Mouse (Mus musculus) liver, embryonic 15.5 days (tissue): ENCODE results near the gene Znrf3. TPM values are rescaled to one million over a fixed set of nuclear protein-coding genes. Genes with fewer than 3 reads are reported as not detected.

Experiments used
- ATAC-seq: fragments of 200-750 bp; cut with Nextera tagmentation; 2 replicates; pipeline ENCODE4 v1.8.0; 2017; ENCODE audit warnings: moderate number of reproducible peaks, mild to moderate bottlenecking, moderate library complexity; ENCODE audit not compliant: insufficient read depth
- H3K27ac ChIP-seq: fragments of 300-500 bp; sonication (generic); replicated peaks from 2 replicates; pipeline ENCODE4 v1.5.1; 2015; ENCODE audit warnings: mild to moderate bottlenecking, inconsistent platforms
- H3K27me3 ChIP-seq: fragments of 300-500 bp; sonication (generic); 2 replicates; pipeline ENCODE4 v1.6.1; 2015; ENCODE audit warnings: mild to moderate bottlenecking, inconsistent platforms
- H3K36me3 ChIP-seq: fragments of 300-500 bp; sonication (generic); replicated peaks from 2 replicates; pipeline ENCODE4 v1.6.1; 2015; ENCODE audit warnings: moderate library complexity, mild to moderate bottlenecking, inconsistent platforms
- H3K4me1 ChIP-seq: fragments of 300-500 bp; sonication (generic); replicated peaks from 2 replicates; pipeline ENCODE4 v1.6.1; 2015; ENCODE audit warnings: inconsistent platforms
- H3K4me2 ChIP-seq: fragments of 300-500 bp; sonication (generic); 2 replicates; pipeline ENCODE4 v1.6.1; 2015; ENCODE audit warnings: moderate library complexity, mild to moderate bottlenecking, inconsistent platforms
- H3K4me3 ChIP-seq: fragments of 300-500 bp; sonication (generic); replicated peaks from 2 replicates; pipeline ENCODE4 v1.5.1; 2015; ENCODE audit warnings: mild to moderate bottlenecking, inconsistent platforms
- H3K9ac ChIP-seq: fragments of 300-500 bp; sonication (generic); 2 replicates; pipeline ENCODE4 v1.6.1; 2015; ENCODE audit warnings: moderate library complexity, mild to moderate bottlenecking, inconsistent platforms
- H3K9me3 ChIP-seq: fragments of 300-500 bp; sonication (generic); replicated peaks from 2 replicates; pipeline ENCODE4 v1.6.1; 2016; ENCODE audit warnings: inconsistent platforms
- WGBS: fragments of 180-500 bp; shearing (Covaris S2); methylation state at CpG from one replicate; pipeline ENCODE4 v1.1.7; 2015; ENCODE audit warnings: mixed read lengths; ENCODE audit not compliant: insufficient replicate concordance; 5-methylcytosine and 5-hydroxymethylcytosine counted together
- polyA plus RNA-seq: library from polyadenylated mRNA; unstranded; fragments of >200 nt; fragmentation: Nextera tagmentation; extraction: Ambion mirVana; gene quantifications from 2 replicates; pipeline ENCODE4 v1.2.1, GENCODE M21; 2015

Znrf3 gene
- polyA plus RNA-seq, 1 experiment from 2014 or later, result 2.8 TPM

DNA sequence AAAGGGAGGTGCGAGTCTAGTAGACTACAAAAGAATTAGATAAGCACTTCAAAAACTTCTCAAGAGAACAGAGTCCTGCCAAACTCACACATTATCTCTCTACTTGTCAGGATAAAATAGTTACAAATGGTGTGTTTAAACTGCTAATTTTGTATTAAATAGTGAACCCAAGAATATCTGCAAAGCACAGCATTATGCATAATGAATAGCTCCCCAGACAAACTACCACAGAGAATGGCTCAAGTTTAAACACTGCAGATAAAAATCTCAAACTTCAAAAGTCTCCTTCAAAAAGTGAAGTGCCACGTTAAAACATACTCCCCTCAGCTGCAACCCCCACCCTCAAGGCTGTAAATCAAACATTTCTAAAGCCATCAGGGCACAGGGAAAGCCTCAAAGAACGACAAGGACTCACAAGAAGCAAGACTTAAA lies 2.0 kb downstream of the Znrf3 start:
- no peak for ATAC-seq
- WGBS, result 9% methylated on average over 3 of the region's 3 CpGs
- Histone ChIP-seq H3K4me2 (peak overlapping the region; percentile 100), H3K27me3 (peaks cover 36% of the 10 kb centered on the region), H3K36me3 (no peaks in the 10 kb centered on the region), H3K9ac (no peak overlapping the region), H3K4me3 (peak overlapping the region; percentile 75), H3K9me3 (no peaks in the 10 kb centered on the region), H3K4me1 (peaks cover 31% of the 10 kb centered on the region), H3K27ac (no peak overlapping the region)

DNA sequence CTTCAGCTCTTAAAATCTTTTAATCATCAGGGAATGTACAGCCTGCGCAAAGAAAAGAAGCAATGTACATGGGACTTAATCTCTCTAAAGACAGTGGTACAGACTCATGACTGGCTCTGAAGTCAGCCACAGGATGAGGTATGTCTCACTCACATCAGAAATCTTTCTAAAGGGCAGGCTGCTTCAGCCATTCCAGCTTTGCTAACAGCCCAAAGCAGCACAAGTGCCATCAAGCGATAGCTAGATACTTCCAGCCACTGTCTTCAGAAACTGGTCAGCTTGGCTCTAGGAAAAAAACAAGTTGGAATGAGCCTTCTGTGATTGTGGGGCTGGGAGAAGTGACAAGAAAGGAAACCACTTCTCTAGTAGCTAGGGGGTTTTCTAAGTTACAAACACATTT lies 7.0 kb downstream of the Znrf3 start:
- no peaks in the 10 kb centered on the region for H3K9me3 ChIP-seq
- H3K27me3 ChIP-seq, result no peaks in the 10 kb centered on the region
- H3K36me3 ChIP-seq, result no peaks in the 10 kb centered on the region
- no peak overlapping the region for H3K4me3 ChIP-seq
- H3K9ac ChIP-seq, result no peak overlapping the region
- peaks cover 4% of the 10 kb centered on the region; the same call in 1 of the 2 replicates for H3K4me1 ChIP-seq
- H3K27ac ChIP-seq, result no peak overlapping the region
- WGBS, result 75% methylated on average over 2 of the region's 2 CpGs
- H3K4me2 ChIP-seq, result no peak overlapping the region
- no peak for ATAC-seq

DNA sequence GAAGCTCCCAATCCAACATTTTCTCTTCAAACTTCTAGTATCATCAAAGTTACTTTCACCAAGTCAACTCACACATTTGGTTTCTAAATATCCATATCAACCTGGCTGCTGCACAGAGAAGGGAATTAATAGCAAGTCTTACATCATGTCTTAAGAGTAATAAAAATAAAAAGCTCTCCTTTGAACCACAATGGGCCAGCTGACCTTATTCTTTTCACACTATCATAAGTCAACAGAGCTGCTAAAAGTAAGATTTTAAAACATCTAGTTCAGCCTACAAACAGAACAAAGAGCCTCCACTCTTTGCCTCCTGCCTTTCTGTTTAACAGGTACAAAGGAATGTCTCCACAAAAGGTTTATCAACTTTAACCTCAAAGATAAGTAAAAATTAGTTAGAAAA lies 7.7 kb downstream of the Znrf3 start:
- H3K9ac ChIP-seq, result no peak overlapping the region
- no peak overlapping the region for H3K27ac ChIP-seq
- no peaks in the 10 kb centered on the region for H3K27me3 ChIP-seq
- H3K4me3 ChIP-seq, result no peak overlapping the region
- H3K36me3 ChIP-seq, result no peaks in the 10 kb centered on the region
- no peaks in the 10 kb centered on the region for H3K9me3 ChIP-seq
- H3K4me1 ChIP-seq, result peaks cover 3% of the 10 kb centered on the region; the same call in 1 of the 2 replicates
- no peak overlapping the region for H3K4me2 ChIP-seq
- no peak for ATAC-seq

DNA sequence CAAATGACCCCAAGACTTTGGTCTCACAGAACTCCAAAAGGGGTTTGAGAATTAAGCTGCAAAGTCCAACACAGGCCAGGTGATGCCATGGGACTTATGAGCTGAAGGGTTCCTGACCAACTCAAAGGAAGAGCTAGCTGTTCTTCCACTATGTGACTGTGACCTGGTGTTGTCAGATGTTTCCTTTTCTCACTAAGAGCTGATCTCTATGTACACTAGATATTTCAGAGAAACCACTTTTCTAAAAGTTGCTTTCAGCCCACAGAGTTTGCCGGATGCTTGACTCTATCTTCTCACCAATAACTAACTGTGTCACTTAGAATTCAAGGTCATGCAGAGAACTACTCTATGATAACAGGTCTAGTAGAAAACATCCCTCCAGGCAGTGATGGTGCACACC lies 9.2 kb downstream of the Znrf3 start:
- 74% methylated on average over 1 of the region's 1 CpGs for WGBS
- Histone ChIP-seq H3K9me3 (no peaks in the 10 kb centered on the region), H3K4me2 (no peak overlapping the region), H3K27me3 (no peaks in the 10 kb centered on the region), H3K4me1 (0 out of 2 replicates have a peak, but pooled peaks cover 8% of the 10 kb centered on the region), H3K36me3 (no peaks in the 10 kb centered on the region), H3K4me3 (no peak overlapping the region), H3K9ac (no peak overlapping the region), H3K27ac (no peak overlapping the region)
- no peak for ATAC-seq

DNA sequence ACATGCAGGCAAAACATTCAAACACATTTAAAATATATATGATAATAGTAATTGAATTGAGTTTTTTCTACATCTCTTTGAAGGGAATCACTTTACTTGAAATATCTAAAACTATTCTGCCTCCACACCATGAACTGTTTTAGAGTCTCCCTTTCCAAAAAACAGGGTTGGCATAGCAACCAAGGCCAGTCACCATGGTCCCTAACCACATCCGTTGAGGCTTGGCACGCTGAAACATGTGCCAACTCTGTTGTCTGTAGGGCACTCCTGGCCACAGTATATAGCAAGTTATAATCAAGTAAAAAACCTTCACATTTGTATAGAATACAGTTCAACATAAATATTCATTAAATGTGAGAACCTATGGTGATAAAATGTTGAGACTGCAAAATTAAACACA lies 12.3 kb downstream of the Znrf3 start:
- Histone ChIP-seq H3K27ac (no peak overlapping the region), H3K27me3 (no peaks in the 10 kb centered on the region), H3K4me2 (no peak overlapping the region), H3K9me3 (no peaks in the 10 kb centered on the region), H3K4me3 (no peak overlapping the region), H3K36me3 (no peaks in the 10 kb centered on the region), H3K9ac (no peak overlapping the region), H3K4me1 (peaks cover 8% of the 10 kb centered on the region; the same call in 1 of the 2 replicates)
- WGBS, result 51% methylated on average over 2 of the region's 2 CpGs
- ATAC-seq, result no peak

DNA sequence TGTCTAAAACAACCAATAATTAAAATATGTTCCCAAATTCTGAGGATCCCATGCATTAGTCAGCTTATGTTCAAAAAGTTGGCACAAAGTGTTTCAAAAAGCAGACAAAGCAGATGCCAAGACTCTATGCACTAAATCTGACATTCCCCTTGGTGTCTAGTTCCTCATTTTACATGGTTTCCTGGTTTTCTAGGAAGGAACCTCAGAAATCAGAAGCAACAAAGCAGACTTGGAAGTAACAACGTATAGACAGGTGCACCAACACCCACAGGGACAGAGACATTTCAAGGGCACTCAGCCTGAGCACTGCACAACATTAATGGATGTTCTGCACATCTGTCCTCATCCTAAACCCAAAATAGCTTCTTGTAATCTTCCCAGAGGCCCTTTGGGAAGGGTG lies 13.8 kb downstream of the Znrf3 start:
- no peaks in the 10 kb centered on the region for H3K36me3 ChIP-seq
- no peak overlapping the region for H3K27ac ChIP-seq
- no peaks in the 10 kb centered on the region for H3K27me3 ChIP-seq
- no peak overlapping the region for H3K4me2 ChIP-seq
- ATAC-seq, result no peak
- WGBS, result 15% methylated on average over 1 of the region's 1 CpGs
- H3K4me3 ChIP-seq, result no peak overlapping the region
- no peak overlapping the region for H3K9ac ChIP-seq
- H3K9me3 ChIP-seq, result no peaks in the 10 kb centered on the region
- peaks cover 12% of the 10 kb centered on the region for H3K4me1 ChIP-seq

DNA sequence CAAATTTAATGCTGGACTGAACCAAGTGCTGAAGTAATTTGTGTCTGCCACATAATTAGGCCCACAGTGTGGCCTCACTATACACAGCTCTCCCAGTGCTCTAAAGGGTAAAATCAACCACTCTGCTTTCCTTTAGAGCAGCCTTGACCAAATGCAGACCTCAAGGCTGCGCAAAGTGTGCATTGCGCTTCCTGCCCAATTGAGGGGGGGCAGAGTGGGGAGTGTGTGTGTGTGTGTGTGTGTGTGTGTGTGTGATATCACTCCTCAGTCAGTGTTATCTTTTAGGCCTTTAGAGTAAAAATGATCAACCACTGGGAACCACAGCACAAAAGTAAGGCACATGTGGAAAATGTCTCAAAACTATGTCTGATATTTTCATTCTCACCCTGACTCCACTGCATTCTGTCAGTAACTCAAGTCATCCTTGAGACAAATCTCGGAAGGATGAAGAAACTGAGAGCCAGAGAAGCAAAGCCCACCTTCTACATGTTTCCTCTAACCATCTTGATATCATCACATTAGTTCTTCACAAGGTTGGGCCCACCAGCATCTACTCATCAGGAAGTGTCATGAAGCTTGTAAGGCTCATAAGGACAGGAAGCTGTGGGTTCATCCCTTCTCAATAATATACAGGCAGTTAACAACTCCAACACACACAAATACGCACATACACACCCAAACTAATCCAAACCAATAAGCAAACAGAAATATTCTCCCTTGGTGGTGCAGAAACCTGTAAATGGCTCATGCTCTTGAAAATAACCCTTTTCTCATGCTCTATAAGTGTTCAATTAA lies 15.1 kb downstream of the Znrf3 start:
- Histone ChIP-seq H3K4me2 (no peak overlapping the region), H3K4me3 (no peak overlapping the region), H3K9ac (no peak overlapping the region), H3K27ac (no peak overlapping the region), H3K4me1 (peaks cover 12% of the 10 kb centered on the region), H3K36me3 (no peaks in the 10 kb centered on the region), H3K27me3 (no peaks in the 10 kb centered on the region), H3K9me3 (no peaks in the 10 kb centered on the region)
- WGBS, result 56% methylated on average over 4 of the region's 4 CpGs
- no peak for ATAC-seq

DNA sequence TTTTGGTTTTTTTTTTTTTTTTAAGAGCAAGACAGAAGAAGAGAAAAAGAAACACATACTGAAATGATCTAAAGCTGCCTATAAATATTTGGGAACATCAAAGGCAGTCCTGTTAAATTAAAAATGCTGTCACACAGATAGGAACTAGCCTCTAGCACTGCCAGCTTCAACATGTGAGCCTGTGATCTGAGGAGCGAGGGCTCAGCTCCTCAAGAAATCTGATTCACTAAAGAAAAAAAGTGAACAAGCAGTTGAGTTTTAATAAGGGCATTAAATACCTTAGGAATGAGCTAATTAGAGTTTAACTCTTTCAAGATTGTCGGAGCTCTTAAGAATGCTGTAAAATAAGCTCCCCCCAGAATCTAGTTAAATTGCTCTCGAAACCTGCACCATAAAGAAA lies 17.4 kb downstream of the Znrf3 start:
- H3K4me1 ChIP-seq, result peaks cover 26% of the 10 kb centered on the region
- no peak overlapping the region for H3K9ac ChIP-seq
- H3K4me3 ChIP-seq, result no peak overlapping the region
- H3K27me3 ChIP-seq, result no peaks in the 10 kb centered on the region
- no peak overlapping the region for H3K27ac ChIP-seq
- 75% methylated on average over 3 of the region's 3 CpGs for WGBS
- H3K9me3 ChIP-seq, result no peaks in the 10 kb centered on the region
- ATAC-seq, result no peak
- H3K4me2 ChIP-seq, result no peak overlapping the region
- H3K36me3 ChIP-seq, result no peaks in the 10 kb centered on the region

DNA sequence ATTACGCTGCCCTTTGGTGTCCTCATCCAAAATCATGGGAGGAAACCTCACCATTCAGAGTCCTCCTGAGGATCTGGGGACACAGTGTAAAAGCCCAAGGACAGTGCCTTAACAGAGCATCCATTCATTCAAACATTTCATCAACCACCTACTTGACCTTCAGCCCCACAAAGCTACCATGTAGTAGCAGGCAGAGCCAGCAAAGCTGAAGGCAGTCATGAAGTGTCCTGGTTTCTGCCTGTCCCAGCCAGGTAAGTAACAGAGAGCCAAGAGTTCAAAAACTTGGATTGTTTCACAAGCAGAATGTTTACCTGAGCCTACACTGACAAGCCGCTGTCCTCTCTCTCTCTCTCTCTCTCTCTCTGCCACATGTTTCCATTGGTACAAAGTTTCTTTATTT lies 18.3 kb downstream of the Znrf3 start:
- WGBS, result 88% methylated on average over 2 of the region's 2 CpGs
- peaks cover 23% of the 10 kb centered on the region for H3K4me1 ChIP-seq
- H3K4me2 ChIP-seq, result no peak overlapping the region
- peak overlapping the region; percentile 48; the same call in 1 of the 2 replicates for H3K27ac ChIP-seq
- no peak overlapping the region for H3K4me3 ChIP-seq
- ATAC-seq, result peak; percentile 44
- no peaks in the 10 kb centered on the region for H3K27me3 ChIP-seq
- no peak overlapping the region for H3K9ac ChIP-seq
- no peaks in the 10 kb centered on the region for H3K9me3 ChIP-seq
- H3K36me3 ChIP-seq, result no peaks in the 10 kb centered on the region

DNA sequence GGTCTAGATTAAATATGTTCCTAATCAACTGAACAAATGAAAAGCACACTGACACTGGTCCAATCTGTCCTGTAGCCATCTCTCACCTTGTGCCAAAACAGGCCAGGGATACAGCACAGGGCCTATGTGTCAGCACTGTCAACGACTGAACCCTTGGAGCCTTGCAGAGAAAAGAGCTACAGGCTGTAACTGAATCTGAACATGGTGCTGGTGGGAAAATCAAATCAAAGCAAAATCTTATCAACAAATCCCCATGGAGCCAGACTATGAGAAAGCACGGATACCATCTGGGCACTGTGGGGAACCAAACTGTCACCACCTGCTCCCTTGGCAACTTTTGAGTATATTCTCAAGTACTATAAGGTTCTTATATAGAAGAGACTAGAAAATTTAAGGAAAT lies 19.5 kb downstream of the Znrf3 start:
- H3K27me3 ChIP-seq, result no peaks in the 10 kb centered on the region
- 48% methylated on average over 2 of the region's 2 CpGs for WGBS
- no peak for ATAC-seq
- H3K36me3 ChIP-seq, result no peaks in the 10 kb centered on the region
- no peak overlapping the region for H3K4me3 ChIP-seq
- H3K9ac ChIP-seq, result no peak overlapping the region
- peaks cover 23% of the 10 kb centered on the region for H3K4me1 ChIP-seq
- H3K4me2 ChIP-seq, result no peak overlapping the region
- H3K9me3 ChIP-seq, result no peaks in the 10 kb centered on the region
- H3K27ac ChIP-seq, result no peak overlapping the region

DNA sequence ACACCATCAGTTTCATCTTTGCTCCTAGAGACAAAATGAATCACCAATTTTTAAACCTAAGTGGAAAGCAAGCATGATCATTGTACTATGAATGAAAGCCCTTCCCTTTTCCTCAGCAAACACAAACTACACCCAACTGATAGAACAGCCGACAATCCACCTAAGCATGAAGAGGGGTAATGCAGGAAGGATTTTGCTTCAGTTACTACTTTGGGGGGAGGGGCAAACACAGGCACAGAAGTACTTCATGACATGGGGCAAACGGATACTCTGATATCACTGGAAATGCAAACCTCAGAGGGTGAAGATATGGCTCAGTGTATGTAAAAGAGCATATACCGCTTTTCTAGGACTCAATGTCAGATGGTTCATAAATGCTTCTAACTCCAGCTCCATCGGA lies 20.5 kb downstream of the Znrf3 start:
- H3K4me2 ChIP-seq, result no peak overlapping the region
- no peak overlapping the region for H3K4me3 ChIP-seq
- H3K9ac ChIP-seq, result no peak overlapping the region
- H3K27ac ChIP-seq, result no peak overlapping the region
- no peak for ATAC-seq
- peaks cover 23% of the 10 kb centered on the region for H3K4me1 ChIP-seq
- WGBS, result 32% methylated on average over 4 of the region's 4 CpGs
- H3K9me3 ChIP-seq, result no peaks in the 10 kb centered on the region
- no peaks in the 10 kb centered on the region for H3K36me3 ChIP-seq
- no peaks in the 10 kb centered on the region for H3K27me3 ChIP-seq

DNA sequence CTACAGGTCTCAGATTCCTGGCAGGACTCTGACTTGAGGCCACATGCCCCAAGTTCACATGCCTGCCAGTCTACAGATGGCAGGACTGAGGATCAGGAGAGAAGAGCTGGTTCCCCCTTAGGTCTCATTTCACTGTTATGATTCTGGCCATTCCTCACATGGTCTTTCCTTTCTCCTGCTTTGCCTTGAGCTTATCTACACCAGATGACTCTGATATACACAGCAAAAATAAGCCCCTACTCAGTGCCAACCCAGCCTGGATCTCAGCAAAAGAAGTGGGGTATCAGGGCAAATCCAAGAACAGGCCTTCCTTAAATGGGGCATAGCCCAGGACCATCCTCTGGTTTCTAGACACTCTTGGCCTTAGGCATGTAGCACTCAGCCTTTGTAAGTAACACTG lies 21.6 kb downstream of the Znrf3 start:
- H3K27ac ChIP-seq, result no peak overlapping the region
- ATAC-seq, result no peak

More for the DNA sequence above, 21.6 kb downstream of the Znrf3 start:
- no peak overlapping the region for H3K4me2 ChIP-seq
- H3K36me3 ChIP-seq, result no peaks in the 10 kb centered on the region
- peaks cover 23% of the 10 kb centered on the region for H3K4me1 ChIP-seq
- H3K4me3 ChIP-seq, result no peak overlapping the region
- no peak overlapping the region for H3K9ac ChIP-seq
- no peaks in the 10 kb centered on the region for H3K27me3 ChIP-seq
- no peaks in the 10 kb centered on the region for H3K9me3 ChIP-seq
